Mouse (Mus musculus): ENCODE measurements around the gene Tnfrsf8. TPM values are rescaled to one million over a fixed set of nuclear protein-coding genes. Genes with fewer than 3 reads are reported as not detected.

Gene Tnfrsf8
- polyA plus RNA-seq, 1 experiment from 2014 or later: not detected

GRCm38 (mm10) chr4:145266505-145266904, 48.5 kb downstream of the Tnfrsf8 start:
- Histone ChIP-seq H3K4me3 (ENCODE audit: low read depth, low read length) (no peak overlapping the region), H3K4me1 (ENCODE audit: control insufficient read depth, insufficient read depth, low read length) (no peaks in the 10 kb centered on the region), H3K27ac (ENCODE audit: low read depth, low read length) (no peak overlapping the region), H3K36me3 (ENCODE audit: control insufficient read depth, insufficient read depth, low read length) (no peaks in the 10 kb centered on the region), H3K27me3 (ENCODE audit: control insufficient read depth, insufficient read depth, low read length) (no peaks in the 10 kb centered on the region), H3K4me2 (ENCODE audit: low read depth, low read length) (no peak overlapping the region), H3K9me3 (ENCODE audit: control insufficient read depth, low read length) (no peaks in the 10 kb centered on the region), H3K9ac (replicated peaks; ENCODE audit: low read depth, low read length) (no peak overlapping the region)
- no peak for ATAC-seq (ENCODE audit: low read depth)
- 87% methylated on average over 4 of the region's 4 CpGs for WGBS

- H3K27ac ChIP-seq (ENCODE audit: low read depth, low read length): no peak overlapping the region
- no peak for ATAC-seq (ENCODE audit: low read depth)
- WGBS: 5% methylated on average over 2 of the region's 2 CpGs
- no peaks in the 10 kb centered on the region for H3K36me3 ChIP-seq (ENCODE audit: control insufficient read depth, insufficient read depth, low read length)
- H3K4me3 ChIP-seq (ENCODE audit: low read depth, low read length): no peak overlapping the region
- H3K9ac ChIP-seq (replicated peaks; ENCODE audit: low read depth, low read length): no peak overlapping the region
- no peaks in the 10 kb centered on the region for H3K27me3 ChIP-seq (ENCODE audit: control insufficient read depth, insufficient read depth, low read length)
- H3K9me3 ChIP-seq (ENCODE audit: control insufficient read depth, low read length): no peaks in the 10 kb centered on the region
- H3K4me1 ChIP-seq (ENCODE audit: control insufficient read depth, insufficient read depth, low read length): no peaks in the 10 kb centered on the region
- H3K4me2 ChIP-seq (ENCODE audit: low read depth, low read length): no peak overlapping the region
Measured at GRCm38 (mm10) chr4:145264761-145265160, 50.2 kb downstream of the Tnfrsf8 start.

- 100% methylated on average over 1 of the region's 1 CpGs for WGBS
- Histone ChIP-seq H3K36me3 (ENCODE audit: control insufficient read depth, insufficient read depth, low read length) (no peaks in the 10 kb centered on the region), H3K27ac (ENCODE audit: low read depth, low read length) (no peak overlapping the region), H3K27me3 (ENCODE audit: control insufficient read depth, insufficient read depth, low read length) (no peaks in the 10 kb centered on the region), H3K4me1 (ENCODE audit: control insufficient read depth, insufficient read depth, low read length) (no peaks in the 10 kb centered on the region), H3K4me2 (ENCODE audit: low read depth, low read length) (no peak overlapping the region), H3K9ac (replicated peaks; ENCODE audit: low read depth, low read length) (no peak overlapping the region), H3K9me3 (ENCODE audit: control insufficient read depth, low read length) (no peaks in the 10 kb centered on the region), H3K4me3 (ENCODE audit: low read depth, low read length) (no peak overlapping the region)
- no peak for ATAC-seq (ENCODE audit: low read depth)
Measured at GRCm38 (mm10) chr4:145263583-145263982, 51.4 kb downstream of the Tnfrsf8 start.

- Histone ChIP-seq H3K36me3 (ENCODE audit: control insufficient read depth, insufficient read depth, low read length) (no peaks in the 10 kb centered on the region), H3K9ac (replicated peaks; ENCODE audit: low read depth, low read length) (no peak overlapping the region), H3K4me3 (ENCODE audit: low read depth, low read length) (no peak overlapping the region), H3K4me1 (ENCODE audit: control insufficient read depth, insufficient read depth, low read length) (no peaks in the 10 kb centered on the region), H3K4me2 (ENCODE audit: low read depth, low read length) (no peak overlapping the region), H3K27ac (ENCODE audit: low read depth, low read length) (no peak overlapping the region), H3K9me3 (ENCODE audit: control insufficient read depth, low read length) (no peaks in the 10 kb centered on the region), H3K27me3 (ENCODE audit: control insufficient read depth, insufficient read depth, low read length) (no peaks in the 10 kb centered on the region)
- WGBS: 75% methylated on average over 5 of the region's 5 CpGs
- ATAC-seq (ENCODE audit: low read depth): no peak
Measured at GRCm38 (mm10) chr4:145260802-145261201, 54.2 kb downstream of the Tnfrsf8 start.

GRCm38 (mm10) chr4:145257751-145258434, 57.1 kb downstream of the Tnfrsf8 start:
- no peak overlapping the region for H3K27ac ChIP-seq (ENCODE audit: low read depth, low read length)
- H3K4me1 ChIP-seq (ENCODE audit: control insufficient read depth, insufficient read depth, low read length): no peaks in the 10 kb centered on the region
- no peak overlapping the region for H3K4me3 ChIP-seq (ENCODE audit: low read depth, low read length)
- no peak overlapping the region for H3K9ac ChIP-seq (replicated peaks; ENCODE audit: low read depth, low read length)
- no peaks in the 10 kb centered on the region for H3K36me3 ChIP-seq (ENCODE audit: control insufficient read depth, insufficient read depth, low read length)
- no peaks in the 10 kb centered on the region for H3K27me3 ChIP-seq (ENCODE audit: control insufficient read depth, insufficient read depth, low read length)
- no peak overlapping the region for H3K4me2 ChIP-seq (ENCODE audit: low read depth, low read length)
- 73% methylated on average over 5 of the region's 5 CpGs for WGBS
- H3K9me3 ChIP-seq (ENCODE audit: control insufficient read depth, low read length): no peaks in the 10 kb centered on the region
- ATAC-seq (ENCODE audit: low read depth): no peak; the same call in 1 of the 2 replicates

- no peak for ATAC-seq (ENCODE audit: low read depth)
- no peaks in the 10 kb centered on the region for H3K36me3 ChIP-seq (ENCODE audit: control insufficient read depth, insufficient read depth, low read length)
- 91% methylated on average over 5 of the region's 5 CpGs for WGBS
- no peak overlapping the region for H3K4me3 ChIP-seq (ENCODE audit: low read depth, low read length)
- no peak overlapping the region for H3K9ac ChIP-seq (replicated peaks; ENCODE audit: low read depth, low read length)
- no peaks in the 10 kb centered on the region for H3K4me1 ChIP-seq (ENCODE audit: control insufficient read depth, insufficient read depth, low read length)
- H3K9me3 ChIP-seq (ENCODE audit: control insufficient read depth, low read length): no peaks in the 10 kb centered on the region
- no peak overlapping the region for H3K4me2 ChIP-seq (ENCODE audit: low read depth, low read length)
- H3K27me3 ChIP-seq (ENCODE audit: control insufficient read depth, insufficient read depth, low read length): no peaks in the 10 kb centered on the region
- H3K27ac ChIP-seq (ENCODE audit: low read depth, low read length): no peak overlapping the region
Measured at GRCm38 (mm10) chr4:145256144-145256543, 58.8 kb downstream of the Tnfrsf8 start.

DNA sequence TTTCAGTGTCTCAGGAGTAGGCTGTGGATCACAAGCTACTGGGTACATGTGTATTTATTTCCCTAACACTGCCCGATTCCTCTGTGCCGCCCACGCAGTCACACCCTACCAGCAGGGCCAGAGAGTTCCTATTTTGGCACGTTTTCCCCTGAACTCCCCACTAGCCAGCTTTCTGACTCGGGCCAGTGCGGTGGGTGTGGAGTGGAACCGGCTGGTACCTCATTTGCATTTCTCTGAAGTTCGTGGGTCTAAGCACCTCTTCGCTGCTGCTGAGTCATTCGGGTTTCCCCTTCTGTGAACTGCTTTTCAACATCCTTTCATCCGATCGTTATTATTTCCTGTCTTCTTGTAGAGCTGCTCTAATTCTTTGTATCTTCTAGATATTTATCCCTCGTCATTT, 60.5 kb downstream of the Tnfrsf8 start:
- WGBS: 50% methylated on average over 13 of the region's 13 CpGs
- H3K4me3 ChIP-seq (ENCODE audit: low read depth, low read length): no peak overlapping the region
- ATAC-seq (ENCODE audit: low read depth): no peak
- H3K4me2 ChIP-seq (ENCODE audit: low read depth, low read length): no peak overlapping the region
- H3K9ac ChIP-seq (replicated peaks; ENCODE audit: low read depth, low read length): no peak overlapping the region
- H3K27me3 ChIP-seq (ENCODE audit: control insufficient read depth, insufficient read depth, low read length): no peaks in the 10 kb centered on the region
- H3K4me1 ChIP-seq (ENCODE audit: control insufficient read depth, insufficient read depth, low read length): no peaks in the 10 kb centered on the region
- H3K9me3 ChIP-seq (ENCODE audit: control insufficient read depth, low read length): no peaks in the 10 kb centered on the region
- H3K27ac ChIP-seq (ENCODE audit: low read depth, low read length): no peak overlapping the region
- no peaks in the 10 kb centered on the region for H3K36me3 ChIP-seq (ENCODE audit: control insufficient read depth, insufficient read depth, low read length)

DNA sequence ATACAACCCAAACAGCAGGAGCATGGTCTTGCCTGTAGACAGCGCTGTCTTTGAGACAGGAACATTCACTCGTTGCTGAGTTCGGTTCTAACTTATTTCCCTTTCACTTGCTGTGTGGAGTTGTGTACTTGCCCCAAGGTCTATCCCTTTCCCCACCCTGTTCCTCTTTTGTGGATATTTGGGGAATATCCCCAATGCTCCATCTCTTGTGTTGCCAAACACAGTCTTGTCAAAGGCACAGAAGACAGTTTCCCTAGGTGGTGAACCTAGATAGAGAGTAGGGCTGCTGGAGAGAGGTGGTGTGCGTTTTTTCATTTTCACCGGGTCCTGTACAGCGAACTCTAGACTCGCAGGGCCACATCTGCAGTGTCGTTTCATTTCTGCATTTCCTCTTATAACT, 62.4 kb downstream of the Tnfrsf8 start:
- Histone ChIP-seq H3K9ac (replicated peaks; ENCODE audit: low read depth, low read length) (no peak overlapping the region), H3K9me3 (ENCODE audit: control insufficient read depth, low read length) (no peaks in the 10 kb centered on the region), H3K4me1 (ENCODE audit: control insufficient read depth, insufficient read depth, low read length) (no peaks in the 10 kb centered on the region), H3K27me3 (ENCODE audit: control insufficient read depth, insufficient read depth, low read length) (no peaks in the 10 kb centered on the region), H3K27ac (ENCODE audit: low read depth, low read length) (no peak overlapping the region), H3K36me3 (ENCODE audit: control insufficient read depth, insufficient read depth, low read length) (no peaks in the 10 kb centered on the region), H3K4me2 (ENCODE audit: low read depth, low read length) (no peak overlapping the region), H3K4me3 (ENCODE audit: low read depth, low read length) (no peak overlapping the region)
- WGBS: 90% methylated on average over 8 of the region's 8 CpGs
- ATAC-seq (ENCODE audit: low read depth): no peak

- Histone ChIP-seq H3K36me3 (ENCODE audit: control insufficient read depth, insufficient read depth, low read length) (no peaks in the 10 kb centered on the region), H3K9me3 (ENCODE audit: control insufficient read depth, low read length) (no peaks in the 10 kb centered on the region), H3K27ac (ENCODE audit: low read depth, low read length) (no peak overlapping the region), H3K27me3 (ENCODE audit: control insufficient read depth, insufficient read depth, low read length) (0 out of 2 replicates have a peak, but pooled peaks cover under 1% of the 10 kb centered on the region), H3K4me3 (ENCODE audit: low read depth, low read length) (no peak overlapping the region), H3K4me1 (ENCODE audit: control insufficient read depth, insufficient read depth, low read length) (no peaks in the 10 kb centered on the region), H3K9ac (replicated peaks; ENCODE audit: low read depth, low read length) (no peak overlapping the region), H3K4me2 (ENCODE audit: low read depth, low read length) (no peak overlapping the region)
- no peak for ATAC-seq (ENCODE audit: low read depth)
- 92% methylated on average over 4 of the region's 4 CpGs for WGBS
Measured at GRCm38 (mm10) chr4:145251546-145251945, 63.4 kb downstream of the Tnfrsf8 start.
